Mouse (Mus musculus) urinary bladder, postnatal 4 days (tissue): Measurements from ENCODE around the gene Apod.

Experiments
- DNase-seq, 2 experiments: peaks; one replicate each; pipeline ENCODE4 v3.0.0; 2021 to 2022; ENCODE audit warnings: low spot score in 2 of 2

Gene Apod

DNA sequence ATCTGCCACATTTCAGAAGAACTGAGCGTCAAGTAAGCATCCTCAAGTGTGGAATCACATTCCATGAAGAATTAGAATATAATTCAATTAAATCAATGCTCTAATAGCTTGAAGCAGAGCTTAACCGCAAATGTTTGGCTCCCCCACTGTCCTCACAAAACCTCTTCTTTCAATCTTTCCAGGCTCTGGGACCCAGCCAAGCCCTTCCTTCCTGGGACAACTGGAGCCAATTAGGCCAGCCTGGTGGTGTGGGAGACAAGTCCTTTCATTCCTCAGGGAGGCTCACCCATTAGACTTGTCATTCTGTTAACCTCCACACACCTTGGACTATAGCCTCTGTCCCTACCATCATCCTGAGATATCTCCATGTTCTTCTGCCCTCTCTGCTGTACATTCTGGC, 32.6 kb downstream of the Apod start:
- DNase-seq: no peak

DNA sequence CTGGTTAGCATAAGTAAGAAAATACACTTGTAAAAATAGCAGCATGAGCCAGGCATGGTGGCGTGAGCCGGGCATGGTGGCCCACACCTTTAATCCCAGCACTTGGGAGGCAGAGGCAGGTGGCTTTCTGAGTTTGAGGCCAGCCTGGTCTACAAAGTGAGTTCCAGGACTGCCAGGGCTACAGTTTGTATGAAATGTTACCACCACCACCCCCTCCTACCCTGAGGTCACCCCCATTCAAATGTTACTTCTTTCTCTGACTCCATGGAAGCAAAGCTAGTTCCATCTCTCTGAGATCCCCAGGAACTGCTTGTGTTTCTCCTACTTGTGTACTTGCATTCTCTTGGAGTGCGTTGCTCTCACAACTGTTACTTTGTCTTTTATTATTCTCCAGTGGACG, 34.4 kb downstream of the Apod start:
- DNase-seq: no peak

DNA sequence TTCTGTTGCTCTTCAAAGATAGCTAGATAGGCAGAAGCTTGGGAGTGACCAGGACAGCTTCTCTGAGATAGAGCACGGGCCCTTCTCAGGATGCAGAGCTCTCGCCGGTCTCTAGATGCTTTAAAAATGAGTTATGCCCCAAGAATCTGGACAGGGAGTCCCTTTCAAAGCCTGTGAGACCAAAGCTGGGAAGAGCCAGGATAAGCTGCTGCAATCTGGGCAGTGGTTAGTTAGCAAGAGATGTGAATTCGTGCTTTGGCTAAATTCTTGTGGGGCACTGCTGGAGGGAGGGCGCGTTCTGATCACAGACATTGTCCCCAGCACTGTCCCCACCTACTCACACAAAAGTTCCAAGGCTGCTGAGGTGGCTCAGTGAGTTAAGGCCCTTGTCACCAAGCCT, 36.0 kb downstream of the Apod start:
- no peak for DNase-seq

DNA sequence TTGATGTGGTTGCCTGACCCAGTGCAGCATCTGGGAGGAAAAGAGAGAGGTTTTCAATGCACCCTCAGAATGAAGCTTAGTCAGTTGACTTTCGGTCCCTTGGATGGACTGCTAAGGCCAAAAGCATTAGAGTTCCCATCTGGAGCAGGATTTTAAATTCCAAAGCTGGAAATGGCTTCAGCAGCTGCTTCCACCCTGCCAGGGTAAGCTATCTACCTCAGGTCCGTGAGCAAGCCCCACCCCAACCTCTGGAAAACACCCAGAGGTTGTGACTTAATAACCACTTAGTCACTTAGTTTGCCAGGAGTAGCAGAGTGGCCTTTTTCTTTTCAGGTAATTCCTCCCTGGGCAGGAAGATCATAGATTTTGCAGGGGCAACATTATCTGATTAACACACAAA, 36.5 kb downstream of the Apod start:
- DNase-seq: no peak

DNA sequence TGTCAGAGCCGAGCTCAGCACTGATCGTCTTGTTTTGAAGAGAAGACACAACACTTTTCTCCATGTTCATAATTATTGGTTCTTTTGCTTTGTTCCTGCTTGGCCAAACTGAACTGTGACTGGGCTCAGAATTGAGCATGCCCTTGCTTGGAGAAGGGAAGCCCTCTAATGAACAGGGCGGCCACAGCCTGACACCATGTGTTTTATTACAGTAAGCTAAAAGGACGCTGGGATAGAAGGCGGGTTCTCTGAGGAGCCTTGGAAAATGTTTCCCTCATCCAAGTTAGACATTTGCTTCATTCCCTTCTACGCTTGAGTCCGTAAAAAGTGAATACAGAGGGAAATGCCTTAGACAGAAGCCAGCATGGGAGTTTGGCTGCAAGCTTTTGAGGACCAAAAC, 37.6 kb downstream of the Apod start:
- DNase-seq: no peak

DNA sequence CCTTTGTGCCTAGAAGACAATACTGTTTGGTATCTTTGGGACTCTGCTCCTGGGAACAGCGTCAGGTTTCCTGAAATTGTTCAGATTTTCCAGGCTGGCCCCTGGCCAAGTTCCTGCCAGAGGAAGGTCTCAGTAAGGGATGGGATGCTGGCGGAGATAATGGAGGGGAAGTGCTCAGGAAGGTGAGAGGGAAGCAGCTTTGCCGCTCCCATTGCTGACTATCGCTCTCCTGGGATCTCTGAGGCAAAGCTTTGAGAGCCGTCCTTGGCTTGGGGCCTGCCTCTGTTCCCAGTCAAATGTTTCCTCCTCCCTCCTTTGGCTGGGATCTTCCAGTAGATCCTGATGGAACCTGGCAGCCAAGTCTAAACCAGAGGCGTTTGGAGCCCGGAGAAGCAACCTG, 38.1 kb downstream of the Apod start:
- peak; percentile 65 to 68 for DNase-seq

DNA sequence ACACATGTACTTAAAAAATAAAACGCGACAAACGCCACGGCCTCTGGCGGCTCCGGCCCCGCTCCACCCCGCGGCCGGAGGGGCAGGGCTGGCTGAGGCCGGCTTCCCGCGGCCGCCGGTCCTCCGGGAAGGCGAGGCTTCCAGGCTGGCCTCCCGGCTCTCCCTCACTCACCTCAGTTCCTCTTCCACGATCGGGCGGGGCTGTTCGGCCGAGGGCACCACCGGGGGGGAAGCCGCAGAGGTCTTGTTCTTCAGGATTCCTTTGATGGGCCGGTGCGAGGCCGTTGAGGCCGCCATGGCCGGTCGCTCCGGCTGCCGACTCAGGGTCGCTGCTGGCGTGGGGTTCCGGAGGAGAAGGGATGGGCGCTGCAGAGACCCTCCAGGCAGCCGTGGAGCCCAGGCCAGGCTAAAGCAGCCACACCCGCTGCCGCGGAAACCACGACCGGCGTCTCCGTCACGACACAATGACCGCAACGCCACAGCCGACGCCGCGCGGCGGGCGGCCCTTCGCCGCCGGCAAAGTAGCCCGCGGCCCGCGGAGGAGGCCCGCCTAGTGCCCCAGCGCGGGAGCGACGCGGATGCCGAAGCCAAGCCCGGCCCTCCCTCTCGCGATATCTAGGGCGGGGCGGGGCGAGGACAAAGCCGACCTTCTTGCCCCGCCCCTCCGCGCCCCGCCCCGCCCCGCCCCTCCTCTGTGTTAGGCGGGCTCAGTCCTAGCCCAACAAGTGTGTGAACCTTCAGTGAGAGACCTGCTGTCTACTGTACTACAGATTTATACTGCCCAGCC, 39.7 kb downstream of the Apod start, which contains the start of gene Ppp1r2:
Gene Ppp1r2 (minus strand): TSS at position 604 of the 787 bp plus-strand sequence.
- peak; percentile 91 to 94 for DNase-seq

DNA sequence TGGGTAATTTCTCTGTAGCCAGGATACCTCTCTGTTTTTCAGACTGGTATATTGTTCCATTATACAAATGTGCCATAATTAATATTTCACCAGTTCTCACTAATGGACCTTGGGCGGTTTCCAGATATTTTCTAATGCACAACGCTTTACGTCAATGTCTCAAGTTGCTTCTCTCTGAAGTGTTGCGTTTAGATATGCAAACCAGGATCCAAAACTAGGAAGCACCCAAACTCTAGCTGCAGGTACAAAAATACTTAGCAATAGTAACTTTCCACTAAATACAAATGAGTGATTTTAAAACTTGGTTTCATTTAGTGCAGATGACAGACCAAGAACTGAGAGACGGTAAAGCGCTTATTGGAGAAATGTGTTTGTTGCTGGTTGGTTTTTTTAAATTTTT, 40.5 kb downstream of the Apod start:
- no peak for DNase-seq

DNA sequence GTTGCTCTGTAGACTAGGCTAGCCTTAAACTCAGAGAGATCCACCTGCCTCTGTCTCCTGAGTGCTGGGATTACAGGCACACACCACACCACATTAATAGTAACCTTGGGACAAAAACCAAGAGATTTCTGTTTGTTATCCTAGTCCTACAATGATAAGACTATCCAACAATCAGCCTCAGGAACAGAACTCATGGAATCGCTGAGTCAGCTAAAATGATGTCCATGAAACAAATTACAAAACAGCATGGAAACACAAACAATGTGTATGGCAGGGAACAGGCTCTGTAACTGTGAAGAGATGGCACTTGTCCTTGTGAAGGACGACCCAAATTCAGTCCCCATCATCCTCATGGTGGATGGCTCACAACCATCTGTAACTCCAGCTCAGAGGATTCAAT, 47.9 kb downstream of the Apod start:
- DNase-seq: no peak

DNA sequence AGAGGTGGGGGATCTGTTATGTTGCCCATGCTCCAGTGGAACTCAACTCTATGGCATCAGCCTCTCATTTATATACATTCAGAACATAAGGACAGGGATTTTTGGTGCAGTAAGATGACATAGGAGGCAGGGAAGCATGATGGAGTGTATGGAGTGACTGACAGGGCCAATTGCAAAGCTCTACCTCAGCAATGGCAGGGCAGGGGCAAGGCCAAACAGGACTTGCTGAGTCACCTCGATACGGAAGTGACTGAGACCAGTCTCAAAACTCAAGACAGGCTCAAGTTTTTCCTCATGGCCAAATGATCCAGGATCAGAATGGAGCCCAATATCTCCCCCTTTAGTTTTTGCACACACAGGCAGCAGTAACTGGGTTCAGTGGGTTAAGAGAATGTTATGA, 58.5 kb downstream of the Apod start:
- no peak for DNase-seq

DNA sequence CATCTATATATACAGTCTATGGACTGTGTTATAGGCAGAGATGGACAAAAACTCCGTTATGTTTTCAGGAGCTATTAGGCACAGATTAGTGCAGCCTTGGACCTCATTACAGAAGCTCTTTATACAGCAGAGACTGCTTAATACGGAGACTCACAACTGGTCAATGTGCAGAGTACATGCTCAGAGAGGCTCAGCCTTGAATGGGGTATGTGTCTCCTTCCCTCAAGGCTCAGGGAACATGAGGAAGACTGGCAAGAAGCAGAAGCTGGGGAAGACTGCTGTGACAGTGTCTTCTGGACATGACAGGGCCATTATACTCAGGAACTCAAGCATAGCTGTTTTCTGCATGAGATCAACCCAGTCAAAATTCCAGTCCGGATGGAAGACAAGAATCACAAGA, 58.9 kb downstream of the Apod start:
- DNase-seq: no peak

DNA sequence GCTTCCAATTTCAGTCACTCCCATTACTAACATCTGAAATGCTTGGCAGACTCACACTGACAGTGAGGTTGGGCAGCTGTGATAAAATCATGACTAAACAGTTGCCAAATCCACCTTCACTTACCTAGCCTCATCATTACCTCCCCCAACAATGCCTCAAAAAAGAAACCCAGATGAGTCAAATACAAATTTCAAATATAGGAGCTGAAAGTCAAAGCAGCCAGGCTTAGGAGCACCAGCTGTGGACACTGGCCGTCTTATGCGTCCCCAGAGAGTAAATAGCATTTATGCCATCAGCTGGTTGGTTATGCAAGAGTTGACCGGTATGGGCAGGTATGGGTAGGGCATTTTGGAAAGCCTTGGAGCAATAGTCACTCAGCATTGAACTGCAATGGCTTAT, 65.2 kb downstream of the Apod start:
- no peak for DNase-seq

DNA sequence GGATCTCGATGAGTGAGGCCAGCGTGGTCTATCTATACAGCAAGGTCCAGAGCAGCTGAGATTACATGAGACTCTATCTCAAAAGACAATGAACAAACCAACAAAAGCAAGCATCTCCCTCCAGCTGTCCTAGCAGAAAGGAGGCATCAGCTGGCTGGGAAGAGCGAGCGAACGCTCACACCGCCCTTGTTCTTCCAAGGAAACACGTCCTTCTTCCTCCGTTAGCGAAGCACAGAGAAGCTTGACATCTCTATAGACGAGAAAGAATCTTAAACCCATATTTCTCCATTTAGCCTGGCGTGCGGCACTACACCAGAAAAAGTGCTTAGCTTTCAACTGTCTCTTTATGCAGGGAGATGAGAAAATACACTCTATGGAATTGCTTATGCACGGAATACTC, 65.9 kb downstream of the Apod start:
- DNase-seq: no peak

DNA sequence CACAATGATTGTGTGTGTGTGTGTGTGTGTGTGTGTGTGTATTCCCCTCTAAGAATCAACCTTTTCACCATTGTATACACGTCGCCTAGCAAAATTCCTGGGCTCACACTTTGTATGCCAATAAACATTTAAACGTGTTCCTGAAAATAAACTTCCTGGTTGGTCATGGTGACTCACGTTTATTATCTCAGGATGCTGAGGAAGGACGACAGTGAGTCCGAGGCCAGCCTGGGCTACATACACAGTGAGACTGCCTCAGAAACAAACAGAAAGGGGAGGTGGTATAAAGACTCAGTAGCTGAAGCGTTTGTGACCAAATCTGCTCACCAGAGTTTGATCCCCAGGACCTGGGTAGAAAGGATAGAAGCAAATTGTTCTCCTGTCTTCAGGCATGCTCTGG, 67.2 kb downstream of the Apod start:
- DNase-seq: no peak
